Mouse (Mus musculus): Measurements from ENCODE around the gene Tmem242.
"Not testable (repeated sequence)": the region's sequence is repeated elsewhere in the genome, so short reads cannot be mapped to it uniquely, and the experiment has no call there.

Gene Tmem242

DNA sequence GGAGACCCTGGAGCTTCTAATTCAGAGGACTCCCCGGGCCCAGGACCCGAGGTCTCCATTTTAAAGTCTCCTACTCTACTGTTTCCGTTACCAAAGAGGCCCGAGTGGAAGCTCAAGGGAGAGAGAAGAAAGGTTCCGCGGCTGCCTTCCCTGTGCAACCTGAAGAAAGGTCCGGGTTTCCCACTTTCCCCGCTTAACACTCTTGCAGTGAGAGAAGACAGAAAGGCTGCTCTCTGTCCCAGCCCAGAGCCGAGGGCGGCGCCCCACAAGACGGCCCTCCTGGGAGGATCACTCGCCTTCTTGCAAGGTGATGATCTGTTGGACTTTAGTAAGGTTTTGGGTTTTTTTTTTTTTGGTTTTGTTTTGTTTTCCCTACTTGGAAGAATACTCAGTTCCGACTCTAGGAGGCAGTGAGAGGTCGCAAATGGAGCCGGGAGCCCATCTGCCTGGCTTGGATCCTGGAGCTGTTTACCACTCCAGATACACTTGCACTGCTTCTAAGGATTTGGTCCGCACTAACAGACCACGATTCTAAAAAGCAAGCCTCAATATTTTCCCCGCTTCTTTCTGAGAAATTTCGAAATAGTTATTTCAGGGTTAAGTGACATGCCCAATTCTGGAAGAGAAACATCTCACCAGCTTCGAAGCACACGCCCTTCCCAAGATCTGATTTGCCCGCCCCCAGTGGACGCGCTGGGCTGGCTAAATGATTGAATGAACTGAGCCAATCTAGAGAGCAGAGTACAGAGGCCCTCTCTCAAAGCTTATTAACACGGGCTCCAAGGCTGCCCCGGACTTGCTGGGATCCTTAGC lies at the start of gene Tmem242:
Gene Tmem242, minus strand, starts transcription at position 101 of the 813 bp plus-strand sequence.
- DNase-seq (ENCODE audit: low spot score in 2 of 2): peak; percentile 72 to 87

DNA sequence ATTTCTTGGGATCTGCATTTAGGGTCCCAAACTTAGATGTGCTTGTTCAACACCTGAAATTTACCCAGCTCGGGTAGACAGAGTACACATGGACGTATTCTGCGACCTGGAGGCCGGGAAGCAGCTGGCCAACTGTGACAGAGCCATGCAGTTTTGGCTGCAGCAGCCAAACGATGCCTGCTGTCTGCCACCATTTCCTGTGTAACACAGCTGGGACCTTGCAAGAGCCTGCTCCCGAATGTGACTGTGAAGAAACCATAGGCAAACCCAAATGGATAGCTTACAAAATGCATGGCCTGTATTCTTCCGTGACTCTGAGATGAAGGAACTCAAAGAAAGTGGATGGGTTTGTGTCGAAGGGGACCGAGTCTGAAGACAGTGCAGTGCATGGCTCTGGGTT lies 48.1 kb upstream of the Tmem242 start:
- DNase-seq (ENCODE audit: low spot score in 2 of 2): no peak

DNA sequence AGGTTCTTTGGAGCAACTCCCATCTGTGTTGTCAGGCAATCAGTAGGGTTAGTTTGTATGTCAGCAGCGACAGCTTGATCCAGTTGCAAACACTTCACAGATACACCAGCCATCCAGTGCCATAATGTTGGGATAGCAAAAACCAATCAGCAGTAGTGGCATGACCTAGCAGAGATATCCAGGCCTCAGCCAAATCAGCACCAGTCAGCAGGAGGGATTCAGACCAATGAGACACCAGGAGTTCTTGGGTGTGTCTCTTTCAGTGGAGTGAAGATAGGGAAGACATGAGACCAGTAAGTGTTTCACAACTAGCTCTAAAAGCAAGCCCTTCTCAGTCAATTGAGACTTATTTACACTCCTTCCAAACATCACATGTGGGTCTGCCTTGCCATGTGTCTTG lies 44.6 kb upstream of the Tmem242 start:
- no peak for DNase-seq (ENCODE audit: low spot score in 2 of 2)

DNA sequence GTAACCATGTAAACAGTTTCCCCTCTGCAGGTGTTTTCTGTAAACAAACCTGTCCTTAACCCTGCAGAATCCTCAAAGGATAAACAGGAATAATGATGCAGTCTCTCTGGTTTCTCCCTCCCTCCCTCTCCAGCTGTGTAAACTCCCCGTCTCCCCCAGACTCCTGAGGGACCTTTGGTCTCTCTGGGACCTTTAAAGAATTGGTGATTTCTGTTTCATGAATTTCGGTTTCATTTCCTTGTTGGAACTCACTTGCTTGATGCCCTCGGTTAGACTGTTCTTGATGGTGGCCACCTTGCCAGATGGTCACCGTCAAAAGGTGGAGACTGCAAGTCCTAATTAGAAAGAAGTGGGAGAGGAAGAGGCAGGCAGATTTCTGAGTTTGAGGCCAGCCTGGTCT lies 43.4 kb upstream of the Tmem242 start:
- DNase-seq (ENCODE audit: low spot score in 2 of 2): no peak

DNA sequence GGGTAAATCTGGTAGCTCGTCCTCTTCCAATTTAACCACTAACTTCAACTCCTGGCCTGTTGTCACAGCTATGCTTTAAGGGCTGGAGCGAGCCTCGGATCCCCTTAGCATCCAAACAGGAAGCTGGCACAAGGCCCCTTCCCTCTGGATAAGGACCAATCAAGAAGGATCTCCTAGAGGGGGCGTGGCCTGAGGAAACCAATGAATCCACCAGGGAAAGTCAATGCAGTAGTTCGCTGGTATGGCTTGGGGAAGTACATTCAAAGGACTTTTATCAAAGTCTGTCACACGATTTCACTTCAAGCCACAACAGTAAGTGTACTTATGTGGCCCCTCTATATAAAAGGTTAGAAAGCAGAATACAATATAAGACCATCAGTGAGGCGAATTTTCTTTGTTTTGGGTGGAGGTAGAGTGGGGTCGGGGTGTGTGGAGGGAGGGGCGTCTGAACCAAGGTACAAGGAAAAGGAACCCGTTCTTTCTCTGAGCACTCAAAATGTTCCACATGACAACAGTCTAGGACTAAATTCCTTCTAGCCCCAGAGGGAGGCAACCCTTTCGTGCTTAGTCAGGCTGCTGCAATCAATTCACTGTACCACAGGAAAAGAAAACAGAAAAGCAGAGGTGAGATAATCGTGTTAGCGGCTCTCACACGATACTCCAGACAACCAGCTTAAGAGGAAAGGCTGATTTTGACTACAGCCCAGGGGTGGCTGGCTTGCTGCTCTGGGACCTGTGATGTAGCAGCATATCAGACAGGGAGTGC lies 36.1 kb upstream of the Tmem242 start:
- no peak for DNase-seq (ENCODE audit: low spot score in 2 of 2)

DNA sequence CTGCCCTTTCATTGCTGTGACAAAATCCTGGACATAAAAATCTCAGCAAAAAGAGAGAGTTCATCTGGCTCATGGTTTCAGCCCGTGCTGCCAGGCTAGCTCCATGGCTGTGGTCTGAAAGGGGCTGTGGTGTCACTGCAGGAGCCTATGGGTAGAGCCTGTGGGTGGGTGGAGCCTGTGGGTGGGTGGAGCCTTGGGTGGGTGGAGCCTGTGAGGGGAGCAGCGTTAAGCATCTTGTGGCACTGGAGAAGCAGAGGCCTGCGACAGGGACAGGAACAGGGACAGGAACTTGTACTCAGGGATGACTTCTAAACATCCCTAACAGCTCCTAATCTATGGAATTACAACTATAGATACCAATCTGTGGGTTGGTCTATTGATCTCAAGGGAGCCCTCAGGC lies 32.2 kb upstream of the Tmem242 start:
- no peak for DNase-seq (ENCODE audit: low spot score in 2 of 2)

DNA sequence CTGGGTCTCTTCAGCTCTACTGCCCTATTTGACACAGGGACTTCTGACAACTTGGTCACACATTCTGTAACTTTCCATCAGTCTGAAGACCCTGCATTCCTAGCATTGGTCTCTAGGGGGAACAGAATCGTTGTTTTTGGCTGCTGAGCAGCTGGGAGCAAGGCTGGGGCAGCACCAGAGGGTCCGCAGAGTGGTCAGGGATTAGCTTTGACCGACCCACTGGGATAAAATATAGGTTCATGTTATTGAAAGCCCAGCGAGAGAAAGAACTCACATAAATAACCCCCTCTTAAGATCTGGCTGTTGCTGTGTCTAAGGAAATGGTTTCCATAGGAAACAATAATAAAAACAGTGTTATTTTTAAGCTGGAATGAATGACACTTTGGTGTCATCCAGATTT lies 27.1 kb upstream of the Tmem242 start:
- no peak for DNase-seq (ENCODE audit: low spot score in 2 of 2)

DNA sequence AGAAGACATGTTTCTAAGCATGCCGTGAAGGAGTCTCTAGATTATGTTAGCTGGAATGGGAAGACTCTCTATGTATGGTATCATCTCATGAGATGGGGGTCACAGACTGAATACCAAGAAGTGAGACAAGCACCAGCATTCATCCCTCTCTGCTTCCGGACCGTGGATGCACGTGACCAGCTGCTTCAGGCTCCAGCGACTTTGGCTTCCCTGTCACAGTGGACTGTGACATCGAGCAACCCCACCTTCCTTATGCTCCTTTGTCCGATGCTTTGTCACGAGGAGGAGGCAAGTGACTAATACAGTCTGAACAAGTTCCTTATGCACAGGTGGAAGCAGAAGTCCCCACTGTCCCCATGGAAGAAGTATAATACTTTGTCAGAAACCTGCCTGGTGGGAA lies 26.7 kb upstream of the Tmem242 start:
- no peak for DNase-seq (ENCODE audit: low spot score in 2 of 2)

DNA sequence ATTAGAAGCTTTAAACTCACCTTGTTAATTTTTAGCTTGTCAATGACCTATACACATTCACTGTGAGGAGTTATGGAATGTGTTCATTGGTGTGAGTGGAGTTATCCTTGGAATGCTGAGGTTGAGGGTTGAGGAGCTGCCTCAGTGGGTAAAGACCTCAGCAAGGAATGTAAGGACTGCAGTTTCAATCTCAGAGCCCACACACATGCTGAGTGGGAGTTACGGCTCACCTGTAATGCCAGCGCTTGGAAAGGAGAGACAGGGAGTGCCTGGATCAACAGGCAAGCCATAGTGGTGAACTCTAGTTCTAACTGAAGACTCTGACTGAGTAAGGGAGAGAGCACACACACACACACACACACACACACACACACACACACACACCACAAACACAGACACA lies 23.9 kb upstream of the Tmem242 start:
- no peak for DNase-seq (ENCODE audit: low spot score in 2 of 2)

DNA sequence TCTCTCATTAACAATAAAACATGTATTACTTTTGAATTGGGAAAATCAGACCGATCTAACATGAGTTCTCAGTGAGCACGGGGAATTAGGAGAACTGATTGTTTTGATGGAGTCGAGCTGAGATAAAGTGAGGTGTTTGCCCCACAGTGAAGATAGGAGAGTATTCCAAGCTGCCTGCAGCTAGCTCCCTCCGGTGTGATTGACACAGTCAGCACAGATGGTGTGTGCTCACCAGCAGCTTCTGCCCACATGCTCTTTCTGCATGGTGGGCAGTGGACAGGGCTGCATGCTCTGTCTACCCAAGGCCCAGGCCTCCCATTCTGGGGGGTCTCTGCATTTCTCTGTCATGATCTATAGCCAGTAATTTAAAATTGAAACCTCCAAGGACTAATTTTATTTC lies 13.6 kb upstream of the Tmem242 start:
- DNase-seq (ENCODE audit: low spot score in 2 of 2): no peak

DNA sequence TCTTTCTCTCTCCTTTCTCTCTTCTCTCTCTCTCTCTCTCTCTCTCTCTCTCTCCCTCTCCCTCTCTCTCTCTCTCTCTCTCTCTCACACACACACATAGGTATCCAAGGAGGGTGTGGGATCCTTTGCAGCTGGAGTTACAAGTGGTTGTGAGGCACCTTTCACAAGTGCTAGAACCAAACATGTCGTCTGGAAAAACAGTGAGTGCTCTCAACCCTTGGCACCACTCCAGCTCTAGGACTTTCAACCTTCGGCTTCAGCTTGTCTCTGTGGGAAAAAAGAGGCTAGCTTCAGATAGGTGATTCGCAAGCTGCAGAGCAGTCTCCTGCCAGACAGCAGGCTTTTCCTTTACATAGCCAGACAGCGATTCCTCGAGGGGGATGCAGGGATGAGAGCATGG lies 3.7 kb upstream of the Tmem242 start:
- DNase-seq (ENCODE audit: low spot score in 2 of 2): no peak

DNA sequence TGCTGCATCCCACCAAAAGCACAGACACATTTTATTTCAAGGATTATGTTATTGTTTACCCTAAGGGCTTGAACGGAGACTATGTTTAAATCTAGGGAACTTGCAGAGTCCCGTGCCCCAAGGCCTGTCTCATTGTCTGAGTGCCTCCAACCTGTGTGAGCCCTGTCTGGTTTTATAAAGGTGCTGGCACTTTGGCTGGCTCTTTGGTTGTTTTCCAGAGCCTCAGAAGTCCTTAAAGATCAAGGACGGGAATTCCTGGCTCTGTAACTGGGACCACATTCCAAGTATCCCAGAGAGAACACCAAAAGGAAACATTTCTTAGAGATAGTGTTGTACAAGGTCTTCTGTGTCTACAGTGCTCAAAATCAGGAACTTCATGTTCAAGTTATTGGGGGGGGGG lies 3.2 kb upstream of the Tmem242 start:
- DNase-seq (ENCODE audit: low spot score in 2 of 2): no peak

DNA sequence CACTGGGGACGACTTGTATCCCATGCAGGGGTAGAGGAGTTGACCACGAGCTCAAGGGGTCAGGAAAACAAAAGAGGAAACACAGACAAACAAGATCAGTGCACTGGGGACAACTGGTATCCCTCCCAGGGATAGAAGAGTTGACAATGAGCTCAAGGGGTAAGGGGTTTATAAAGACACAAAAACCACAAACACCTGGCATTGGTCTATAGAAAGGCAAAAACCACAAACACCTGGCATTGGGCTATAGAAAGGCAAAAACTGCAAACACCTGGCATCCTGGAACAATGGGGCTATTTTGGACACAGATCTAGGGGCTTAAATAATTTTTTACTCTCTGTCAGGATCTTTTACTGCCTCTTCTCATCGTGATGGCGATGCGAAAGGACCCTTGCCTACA lies 2.3 kb upstream of the Tmem242 start:
- not testable (repeated sequence) for DNase-seq (ENCODE audit: low spot score in 2 of 2)

DNA sequence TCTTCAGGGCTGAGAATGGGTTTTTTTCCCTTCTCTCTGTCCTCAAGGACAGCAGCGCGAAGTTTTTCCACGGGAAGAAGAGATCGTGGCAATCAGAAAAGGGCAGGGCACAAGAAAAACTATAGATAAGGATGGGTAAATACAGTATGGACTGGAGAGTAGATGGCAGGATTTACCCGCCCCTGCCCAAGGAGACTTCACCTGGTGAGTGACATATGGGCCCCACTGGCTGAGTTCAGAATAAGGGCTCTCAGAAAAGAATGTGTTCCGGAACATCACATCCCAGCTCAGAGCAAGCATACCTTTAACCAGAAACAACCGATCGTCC lies 264 bp downstream of the Tmem242 start:
- DNase-seq (ENCODE audit: low spot score in 2 of 2): no peak

DNA sequence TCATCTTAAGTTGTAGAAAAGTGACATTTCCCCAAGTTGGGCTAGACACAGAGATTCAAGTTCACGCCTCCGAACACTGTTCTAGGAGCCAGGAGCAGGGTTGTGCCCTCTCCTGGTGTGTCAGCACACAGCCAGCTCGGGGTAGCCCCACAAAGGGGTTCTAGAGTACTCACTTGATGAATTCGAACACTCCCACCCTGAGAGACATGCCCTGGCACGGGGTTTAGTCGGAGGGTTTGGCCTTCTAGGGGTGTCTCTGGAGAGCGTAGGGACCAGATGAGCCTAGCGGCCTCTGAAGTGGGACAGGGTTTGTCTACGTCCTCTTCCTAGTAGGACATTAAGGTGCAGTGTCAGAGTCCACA lies 10.3 kb downstream of the Tmem242 start:
- no peak for DNase-seq (ENCODE audit: low spot score in 2 of 2)

DNA sequence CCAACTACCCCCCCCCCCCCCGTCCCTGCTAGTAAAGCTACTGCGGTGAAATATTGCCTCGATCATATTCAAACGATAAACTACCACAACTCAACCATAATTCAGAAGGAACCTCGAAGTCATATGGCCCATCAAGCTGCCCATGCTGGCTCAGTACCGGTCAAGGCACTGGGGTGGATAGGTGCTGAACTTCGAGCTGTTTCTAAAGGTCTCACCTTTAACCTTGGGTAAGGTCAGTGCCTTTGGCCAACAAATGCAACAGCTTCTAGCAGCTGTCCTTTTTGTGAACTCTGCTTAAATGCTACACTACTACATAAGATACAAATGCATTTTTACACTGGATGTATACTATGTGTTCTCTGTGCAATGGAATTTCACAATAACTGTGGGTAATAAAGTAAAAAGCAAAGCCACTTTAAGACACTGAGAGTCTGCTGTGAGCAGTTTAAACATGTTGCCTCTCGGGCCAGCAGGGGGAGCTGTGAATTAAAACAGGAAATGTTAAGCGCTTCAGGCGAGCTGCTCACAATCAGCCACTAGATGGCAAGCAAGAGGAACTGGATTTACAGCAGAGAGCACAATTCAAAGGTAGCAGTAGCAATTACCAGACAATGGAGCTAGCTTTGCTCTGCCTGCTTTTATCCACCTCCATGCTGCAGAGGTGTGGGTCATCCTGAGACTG lies 10.8 kb downstream of the Tmem242 start:
- DNase-seq (ENCODE audit: low spot score in 2 of 2): peak; percentile 76 to 89

DNA sequence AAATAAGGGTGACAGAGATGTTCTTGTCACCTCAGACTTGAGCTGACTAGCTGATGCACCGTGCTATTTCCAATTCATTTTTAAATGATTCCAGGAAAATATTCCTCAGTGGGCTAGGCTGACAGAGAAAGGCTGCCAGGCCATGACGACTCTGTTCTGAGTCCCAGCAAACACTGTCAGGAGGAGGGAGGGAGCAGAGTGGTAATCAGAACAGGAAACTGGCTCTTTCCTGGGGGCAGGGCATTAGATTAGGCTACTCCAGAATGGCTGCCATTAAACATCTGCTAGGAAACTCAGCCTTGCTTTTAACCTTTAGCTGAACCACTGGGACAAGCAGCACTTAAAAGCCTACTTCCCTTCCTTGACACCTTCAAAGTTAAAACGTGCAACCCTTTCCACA lies 14.9 kb downstream of the Tmem242 start:
- DNase-seq (ENCODE audit: low spot score in 2 of 2): no peak

DNA sequence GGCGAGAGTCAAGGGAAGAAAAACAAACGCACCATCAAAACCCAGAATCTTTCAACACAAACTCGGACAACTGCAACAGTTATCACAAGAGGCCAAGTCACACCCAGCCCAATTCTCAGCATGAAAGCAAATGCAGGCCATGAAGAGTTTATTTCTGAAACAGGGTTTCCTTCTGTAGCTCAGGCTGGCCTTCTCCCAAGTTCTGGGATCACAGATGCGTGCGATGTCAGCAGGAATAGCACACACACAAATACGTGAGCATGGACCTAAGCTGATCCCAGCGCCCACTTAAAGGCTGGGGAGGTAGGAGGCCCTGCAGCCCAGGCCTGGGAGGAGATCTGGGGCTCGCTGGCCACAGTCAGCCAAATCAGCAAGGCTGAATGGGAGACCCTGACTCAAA lies 15.9 kb downstream of the Tmem242 start:
- DNase-seq (ENCODE audit: low spot score in 2 of 2): no peak

DNA sequence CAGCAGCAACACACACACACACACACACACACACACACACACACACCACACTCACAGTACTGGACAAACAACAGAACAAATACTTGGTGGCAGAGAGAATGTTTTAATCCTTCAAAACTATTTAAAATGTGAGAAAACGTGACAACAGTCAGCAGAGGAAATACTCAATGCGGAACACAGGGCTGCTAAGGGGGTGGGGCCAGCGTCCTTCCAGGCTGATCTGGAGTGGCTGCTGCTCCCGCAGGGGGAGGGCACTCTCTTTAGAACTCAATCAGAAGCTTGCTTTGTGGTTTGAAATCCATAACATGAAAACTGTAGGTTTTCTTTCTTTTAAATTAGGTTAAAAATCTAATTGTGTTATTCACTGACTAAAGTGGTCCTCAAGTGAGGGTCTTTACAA lies 18.2 kb downstream of the Tmem242 start:
- DNase-seq (ENCODE audit: low spot score in 2 of 2): no peak

DNA sequence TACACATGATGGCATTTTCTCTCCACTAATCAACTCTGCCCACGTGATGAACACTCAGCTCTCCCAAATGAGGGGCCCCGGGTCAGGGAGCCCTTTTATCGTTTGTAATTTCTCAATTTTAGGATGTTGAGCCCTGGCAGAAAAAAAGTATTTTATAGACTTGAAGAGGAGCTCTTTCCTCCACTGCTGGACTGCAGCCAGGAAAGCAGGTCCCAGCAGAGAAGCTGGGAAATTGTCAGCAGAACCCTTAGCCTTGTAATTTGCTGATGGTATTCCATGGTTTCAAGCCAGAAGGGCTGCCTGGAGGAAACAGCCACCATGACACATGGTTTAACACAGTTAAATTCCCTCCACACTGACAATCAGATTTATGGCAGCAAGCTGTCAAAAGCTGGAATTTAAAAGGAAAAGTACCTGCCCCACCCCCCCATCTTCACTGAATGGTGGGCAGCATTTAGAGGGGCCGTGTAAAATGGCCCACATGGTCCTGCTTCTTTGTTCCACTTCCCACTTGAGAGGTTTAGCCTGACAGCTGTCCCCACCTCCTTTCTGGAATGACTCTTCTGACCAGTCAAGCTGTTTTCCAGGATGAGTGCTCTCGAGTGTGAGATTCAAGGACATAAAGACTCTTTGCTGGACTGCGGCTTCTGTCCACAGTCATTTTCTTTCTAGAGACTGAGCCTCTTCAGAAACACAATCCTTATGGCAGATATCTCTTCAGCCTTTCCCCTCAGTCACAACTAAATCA lies 20.1 kb downstream of the Tmem242 start:
- DNase-seq (ENCODE audit: low spot score in 2 of 2): no peak

DNA sequence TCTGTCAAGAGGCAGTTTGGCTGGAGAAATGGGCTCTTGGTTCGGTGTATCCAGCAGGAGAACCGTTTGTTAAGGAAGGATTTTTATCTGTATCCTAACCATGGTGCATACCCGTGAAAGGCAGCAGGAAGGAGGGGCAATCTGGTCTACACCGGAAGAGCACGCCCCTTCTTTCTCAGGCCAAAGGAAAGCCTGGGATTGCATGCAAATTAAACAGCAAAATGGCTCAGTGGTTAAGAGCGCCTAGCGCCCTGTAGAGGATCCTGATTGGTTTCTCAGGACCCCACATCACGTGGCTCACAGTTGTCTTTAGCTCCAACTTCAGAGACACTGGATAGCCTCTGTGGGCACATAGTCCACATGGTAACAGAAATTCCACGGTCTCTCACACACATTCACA lies 21.0 kb downstream of the Tmem242 start:
- no peak for DNase-seq (ENCODE audit: low spot score in 2 of 2)

DNA sequence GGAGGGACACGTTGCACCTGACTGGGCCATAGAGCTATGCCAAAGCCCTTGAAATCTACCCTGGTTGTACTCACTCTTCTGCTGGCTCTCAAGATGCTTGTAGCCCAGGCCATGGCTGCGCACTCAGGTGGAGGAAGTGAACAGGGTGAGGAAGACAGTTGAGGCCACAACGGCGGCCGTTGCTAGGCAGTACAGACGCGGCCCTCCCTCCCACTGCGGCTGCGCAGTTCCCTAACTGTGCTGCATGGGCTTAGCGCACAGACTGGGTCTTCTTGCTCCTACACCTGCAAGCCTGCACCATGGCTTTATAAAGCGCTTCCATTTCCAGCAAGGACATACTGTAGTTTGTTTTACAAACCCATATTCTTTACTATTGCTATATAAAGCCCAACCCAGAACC lies 21.5 kb downstream of the Tmem242 start, which contains the start of gene Ldhal6b:
Gene Ldhal6b, minus strand, starts transcription at position 223 of the 400 bp plus-strand sequence.
- DNase-seq (ENCODE audit: low spot score in 2 of 2): no peak

All from spleen, postnatal 14 days (tissue).